Mouse (Mus musculus): ENCODE data around the gene Vps35l. TPM values are rescaled to one million over a fixed set of nuclear protein-coding genes. Genes with fewer than 3 reads are reported as not detected.

Vps35l gene
- polyA plus RNA-seq, 1 experiment from 2014 or later = 101 TPM

- 90% methylated on average over 5 of the region's 5 CpGs for WGBS
- DNase-seq = no peak
Measured at GRCm38 (mm10) chr7:118837901-118838300, 97.9 kb downstream of the Vps35l start.

DNA sequence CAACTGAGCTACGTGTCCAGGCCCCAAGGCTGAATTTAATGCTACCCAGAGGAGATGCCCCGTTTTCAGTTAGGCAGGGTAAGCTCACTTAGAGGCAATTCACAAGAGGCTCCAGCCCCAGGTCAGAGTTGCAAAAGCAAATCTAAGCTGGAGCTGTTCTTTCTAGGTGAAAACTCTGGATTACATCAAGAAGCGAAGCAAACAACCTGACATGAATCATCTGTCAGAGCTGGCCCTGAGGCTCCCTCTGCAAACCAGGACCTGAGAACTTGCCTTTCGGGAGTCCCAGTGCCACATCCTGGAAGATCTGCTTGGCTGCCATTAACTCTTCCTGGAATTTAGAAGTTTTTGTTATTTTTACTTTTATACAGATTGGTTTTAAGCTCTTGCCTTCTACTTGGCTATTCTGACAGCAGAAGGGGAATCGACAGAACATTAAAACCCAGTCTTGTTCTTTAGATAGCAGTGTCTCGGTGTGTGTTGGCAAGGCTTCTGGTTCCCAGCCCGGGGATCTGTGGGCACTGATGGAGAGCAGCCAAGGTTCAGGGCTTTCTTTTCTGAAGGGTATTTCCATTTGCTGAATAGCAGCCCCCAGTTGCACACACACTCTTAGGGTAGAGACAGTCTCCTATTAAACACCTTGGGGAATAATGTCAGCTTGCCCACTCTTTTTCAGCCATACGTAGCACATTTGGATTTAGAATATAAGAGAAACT lies 101.2 kb downstream of the Vps35l start:
- no peaks in the 10 kb centered on the region for H3K27me3 ChIP-seq (ENCODE audit: control insufficient read depth, insufficient read depth, low read length)
- DNase-seq = peak; percentile 56
- H3K27ac ChIP-seq (replicated peaks; ENCODE audit: low read depth, low read length) = no peak overlapping the region
- no peaks in the 10 kb centered on the region for H3K4me1 ChIP-seq (ENCODE audit: control insufficient read depth, insufficient read depth, low read length)
- H3K9me3 ChIP-seq (ENCODE audit: control insufficient read depth, low read length) = no peaks in the 10 kb centered on the region; the same call in 1 of the 2 replicates
- H3K4me2 ChIP-seq (ENCODE audit: low read length) = no peak overlapping the region
- 80% methylated on average over 8 of the region's 8 CpGs for WGBS
- H3K9ac ChIP-seq (replicated peaks; ENCODE audit: low read length) = no peak overlapping the region
- peaks cover 96% of the 10 kb centered on the region for H3K36me3 ChIP-seq (ENCODE audit: control insufficient read depth, insufficient read depth, low read length)
- ATAC-seq (ENCODE audit: low FRiP score, low TSS enrichment) = no peak
- no peak overlapping the region for H3K4me3 ChIP-seq (replicated peaks; ENCODE audit: low read depth, low read length)

More at GRCm38 (mm10) chr7:118837901-118838300, 97.9 kb downstream of the Vps35l start:
- Histone ChIP-seq H3K4me1 (ENCODE audit: control insufficient read depth, insufficient read depth, low read length) (no peaks in the 10 kb centered on the region), H3K4me3 (replicated peaks; ENCODE audit: low read depth, low read length) (no peak overlapping the region), H3K9ac (replicated peaks; ENCODE audit: low read length) (no peak overlapping the region), H3K9me3 (ENCODE audit: control insufficient read depth, low read length) (no peaks in the 10 kb centered on the region; the same call in 1 of the 2 replicates), H3K4me2 (ENCODE audit: low read length) (no peak overlapping the region), H3K36me3 (ENCODE audit: control insufficient read depth, insufficient read depth, low read length) (peaks cover 95% of the 10 kb centered on the region), H3K27me3 (ENCODE audit: control insufficient read depth, insufficient read depth, low read length) (no peaks in the 10 kb centered on the region), H3K27ac (replicated peaks; ENCODE audit: low read depth, low read length) (no peak overlapping the region)
- ATAC-seq (ENCODE audit: low FRiP score, low TSS enrichment) = no peak

DNA sequence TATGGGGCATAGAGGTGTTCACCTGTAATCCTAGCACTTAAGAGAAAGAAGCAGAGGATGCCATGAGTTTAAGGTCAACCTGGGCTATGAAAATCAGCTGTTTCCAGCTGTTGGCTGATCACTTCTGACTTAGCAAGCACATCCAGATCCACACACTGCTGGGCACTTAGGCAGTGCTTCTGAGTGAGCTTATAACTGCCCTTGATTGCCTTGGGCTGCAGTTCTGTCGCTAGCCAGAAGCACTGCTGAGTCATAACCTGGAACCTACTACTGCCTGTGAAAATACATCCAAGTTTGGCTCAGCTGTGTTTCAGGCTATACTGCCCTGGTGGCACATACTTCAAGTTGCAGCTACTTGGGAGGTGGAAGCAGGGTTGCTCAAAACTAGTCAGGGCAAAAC lies 101.8 kb downstream of the Vps35l start:
- Histone ChIP-seq H3K27me3 (ENCODE audit: control insufficient read depth, insufficient read depth, low read length) (no peaks in the 10 kb centered on the region), H3K36me3 (ENCODE audit: control insufficient read depth, insufficient read depth, low read length) (peaks cover 96% of the 10 kb centered on the region), H3K4me2 (ENCODE audit: low read length) (no peak overlapping the region), H3K4me3 (replicated peaks; ENCODE audit: low read depth, low read length) (no peak overlapping the region), H3K4me1 (ENCODE audit: control insufficient read depth, insufficient read depth, low read length) (no peaks in the 10 kb centered on the region), H3K9ac (replicated peaks; ENCODE audit: low read length) (no peak overlapping the region), H3K27ac (replicated peaks; ENCODE audit: low read depth, low read length) (no peak overlapping the region), H3K9me3 (ENCODE audit: control insufficient read depth, low read length) (no peaks in the 10 kb centered on the region; the same call in 1 of the 2 replicates)
- no peak for DNase-seq
- 71% methylated on average over 1 of the region's 1 CpGs for WGBS
- no peak for ATAC-seq (ENCODE audit: low FRiP score, low TSS enrichment)

- Histone ChIP-seq H3K4me2 (ENCODE audit: low read length) (no peak overlapping the region), H3K9me3 (ENCODE audit: control insufficient read depth, low read length) (no peaks in the 10 kb centered on the region; the same call in 1 of the 2 replicates), H3K36me3 (ENCODE audit: control insufficient read depth, insufficient read depth, low read length) (peaks cover 94% of the 10 kb centered on the region), H3K4me1 (ENCODE audit: control insufficient read depth, insufficient read depth, low read length) (no peaks in the 10 kb centered on the region), H3K4me3 (replicated peaks; ENCODE audit: low read depth, low read length) (no peak overlapping the region), H3K27me3 (ENCODE audit: control insufficient read depth, insufficient read depth, low read length) (no peaks in the 10 kb centered on the region), H3K27ac (replicated peaks; ENCODE audit: low read depth, low read length) (no peak overlapping the region), H3K9ac (replicated peaks; ENCODE audit: low read length) (no peak overlapping the region)
- WGBS = 63% methylated on average over 4 of the region's 4 CpGs
- ATAC-seq (ENCODE audit: low FRiP score, low TSS enrichment) (no peak), DNase-seq (no peak)
Measured at GRCm38 (mm10) chr7:118842938-118843337, 102.9 kb downstream of the Vps35l start.

GRCm38 (mm10) chr7:118845141-118845540 lies 105.1 kb downstream of the Vps35l start:
- Histone ChIP-seq H3K27ac (replicated peaks; ENCODE audit: low read depth, low read length) (no peak overlapping the region), H3K4me2 (ENCODE audit: low read length) (no peak overlapping the region), H3K36me3 (ENCODE audit: control insufficient read depth, insufficient read depth, low read length) (peaks cover 96% of the 10 kb centered on the region), H3K27me3 (ENCODE audit: control insufficient read depth, insufficient read depth, low read length) (no peaks in the 10 kb centered on the region), H3K9me3 (ENCODE audit: control insufficient read depth, low read length) (no peaks in the 10 kb centered on the region), H3K4me1 (ENCODE audit: control insufficient read depth, insufficient read depth, low read length) (no peaks in the 10 kb centered on the region), H3K4me3 (replicated peaks; ENCODE audit: low read depth, low read length) (no peak overlapping the region), H3K9ac (replicated peaks; ENCODE audit: low read length) (no peak overlapping the region)
- 89% methylated on average over 5 of the region's 5 CpGs for whole genome bisulfite sequencing
- ATAC-seq (ENCODE audit: low FRiP score, low TSS enrichment) (no peak), DNase-seq (no peak)

DNA sequence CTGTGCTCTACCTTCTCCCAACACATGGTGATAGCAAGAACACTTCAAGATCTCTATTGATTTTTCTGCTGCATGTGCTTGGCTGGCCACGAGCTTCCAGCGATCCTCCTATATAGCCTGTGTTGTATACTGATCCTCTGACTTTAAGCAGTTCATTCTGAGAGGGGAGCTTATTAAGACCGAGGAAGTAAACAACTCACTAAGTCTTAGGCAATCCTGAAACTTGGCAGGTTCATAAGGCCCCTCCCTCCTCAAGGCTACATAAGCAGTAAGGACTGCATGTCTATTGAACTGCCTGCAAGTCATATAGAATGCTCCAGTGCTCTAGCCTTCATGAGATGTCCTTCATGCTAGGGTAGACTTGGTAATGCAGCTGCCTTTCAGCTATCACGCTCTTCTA lies 106.3 kb downstream of the Vps35l start:
- DNase-seq (no peak), ATAC-seq (ENCODE audit: low FRiP score, low TSS enrichment) (no peak)
- Histone ChIP-seq H3K27me3 (ENCODE audit: control insufficient read depth, insufficient read depth, low read length) (no peaks in the 10 kb centered on the region), H3K9ac (replicated peaks; ENCODE audit: low read length) (no peak overlapping the region), H3K36me3 (ENCODE audit: control insufficient read depth, insufficient read depth, low read length) (peaks cover 96% of the 10 kb centered on the region), H3K4me3 (replicated peaks; ENCODE audit: low read depth, low read length) (no peak overlapping the region), H3K9me3 (ENCODE audit: control insufficient read depth, low read length) (no peaks in the 10 kb centered on the region), H3K27ac (replicated peaks; ENCODE audit: low read depth, low read length) (no peak overlapping the region), H3K4me1 (ENCODE audit: control insufficient read depth, insufficient read depth, low read length) (no peaks in the 10 kb centered on the region), H3K4me2 (ENCODE audit: low read length) (no peak overlapping the region)
- 92% methylated on average over 4 of the region's 4 CpGs for WGBS

DNA sequence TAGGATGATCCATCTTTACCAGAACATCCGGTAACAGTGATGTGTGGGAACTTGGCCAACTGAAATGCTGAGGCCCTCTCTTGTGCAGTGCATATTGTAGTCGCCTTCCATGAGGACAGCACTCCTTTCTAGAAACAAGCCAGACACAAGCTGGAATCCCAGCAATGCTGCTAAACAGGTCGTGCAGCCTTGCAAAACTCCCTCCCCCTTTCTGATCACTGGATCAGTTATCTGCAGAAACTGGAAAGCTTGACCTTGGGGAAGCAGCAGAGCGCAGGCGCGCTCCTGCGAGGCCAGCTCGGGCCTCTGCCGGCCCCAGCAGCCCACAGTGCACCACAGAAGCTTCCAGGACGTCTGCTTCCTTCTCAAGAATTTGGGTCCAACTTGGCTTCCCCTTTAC lies 108.8 kb downstream of the Vps35l start:
- H3K4me1 ChIP-seq (ENCODE audit: control insufficient read depth, insufficient read depth, low read length) = no peaks in the 10 kb centered on the region
- DNase-seq (no peak), ATAC-seq (ENCODE audit: low FRiP score, low TSS enrichment) (no peak)
- no peaks in the 10 kb centered on the region for H3K27me3 ChIP-seq (ENCODE audit: control insufficient read depth, insufficient read depth, low read length)
- no peak overlapping the region for H3K4me2 ChIP-seq (ENCODE audit: low read length)
- peaks cover 88% of the 10 kb centered on the region for H3K36me3 ChIP-seq (ENCODE audit: control insufficient read depth, insufficient read depth, low read length)
- H3K9ac ChIP-seq (replicated peaks; ENCODE audit: low read length) = no peak overlapping the region
- WGBS = 91% methylated on average over 10 of the region's 10 CpGs
- H3K4me3 ChIP-seq (replicated peaks; ENCODE audit: low read depth, low read length) = no peak overlapping the region
- H3K9me3 ChIP-seq (ENCODE audit: control insufficient read depth, low read length) = no peaks in the 10 kb centered on the region
- no peak overlapping the region for H3K27ac ChIP-seq (replicated peaks; ENCODE audit: low read depth, low read length)

- Histone ChIP-seq H3K9ac (replicated peaks; ENCODE audit: low read length) (no peak overlapping the region), H3K27ac (replicated peaks; ENCODE audit: low read depth, low read length) (no peak overlapping the region), H3K9me3 (ENCODE audit: control insufficient read depth, low read length) (no peaks in the 10 kb centered on the region), H3K4me3 (replicated peaks; ENCODE audit: low read depth, low read length) (no peak overlapping the region), H3K4me1 (ENCODE audit: control insufficient read depth, insufficient read depth, low read length) (peaks cover 8% of the 10 kb centered on the region), H3K36me3 (ENCODE audit: control insufficient read depth, insufficient read depth, low read length) (peaks cover 79% of the 10 kb centered on the region), H3K4me2 (ENCODE audit: low read length) (no peak overlapping the region), H3K27me3 (ENCODE audit: control insufficient read depth, insufficient read depth, low read length) (no peaks in the 10 kb centered on the region)
- 92% methylated on average over 5 of the region's 5 CpGs for WGBS
- DNase-seq (no peak), ATAC-seq (ENCODE audit: low FRiP score, low TSS enrichment) (no peak)
Measured at GRCm38 (mm10) chr7:118849543-118850250, 109.7 kb downstream of the Vps35l start.

Measured in midbrain, embryonic 14.5 days (tissue).